7 mouse cellular contexts compared by ENCODE assay signal in genomic region chr7:87411373-87411772, GRCm38 (mm10).
DNase-seq lines count a peak whose midpoint lies in the region; ATAC-seq and TF ChIP-seq lines count a peak whose summit lies in the region.
"Not testable (repeated sequence)": the region's sequence is repeated elsewhere in the genome, so short reads cannot be mapped to it uniquely, and the experiment has no call there.

No protein-coding gene starts in this region.

- not testable (repeated sequence) for TF ChIP-seq POLR2A in lung, adult 2 months (IDR thresholded peaks at IDR 0.05; ENCODE audit: borderline replicate concordance, extremely low read depth, low read depth, low read length)

- H3K4me1 ChIP-seq in heart, postnatal 0 days (ENCODE audit: control insufficient read depth, insufficient read depth); lung, adult 2 months (ENCODE audit: control insufficient read depth, insufficient read depth, low read length): not testable (repeated sequence)

- not testable (repeated sequence) for H3K9me3 ChIP-seq in heart, postnatal 0 days (replicated peaks; ENCODE audit: control insufficient read depth, low read length)

- not testable (repeated sequence) for H3K9ac ChIP-seq in heart, postnatal 0 days (replicated peaks; ENCODE audit: low read depth, low read length)

- TF ChIP-seq EP300 in heart, postnatal 0 days (IDR thresholded peaks at IDR 0.05; ENCODE audit: low read depth): not testable (repeated sequence)

- not testable (repeated sequence) for H3K4me3 ChIP-seq in heart, postnatal 0 days (ENCODE audit: low read depth, low read length); lung, adult 2 months (replicated peaks; ENCODE audit: extremely low read depth, low read depth, low read length)

- H3K27ac ChIP-seq in heart, postnatal 0 days (ENCODE audit: low read depth): not testable (repeated sequence)

- H3K4me2 ChIP-seq in heart, postnatal 0 days (ENCODE audit: low read depth, low read length): not testable (repeated sequence)

- peak; percentile 66 for DNase-seq in ES-CJ7 (ENCODE audit: low read depth, low spot score)
- peak; percentile 20 for DNase-seq in adrenal gland, postnatal 10 days
- DNase-seq in embryo, embryonic 10 days (ENCODE audit: low spot score): peak; percentile 4
- DNase-seq in heart, postnatal 0 days (ENCODE audit: low spot score); lung, adult 2 months: not testable (repeated sequence)
- peak; percentile 23 for DNase-seq in kidney, postnatal 14 days
- peak; percentile 3 for DNase-seq in ovary, postnatal 14 days (ENCODE audit: low spot score)

- TF ChIP-seq CTCF in heart, postnatal 0 days (IDR thresholded peaks at IDR 0.05; ENCODE audit: low read depth): peak; percentile 54
- TF ChIP-seq CTCF in lung, adult 2 months (IDR thresholded peaks at IDR 0.05; ENCODE audit: insufficient read depth, low read length): peak; percentile 37; the same call in 1 of the 2 replicates

- ATAC-seq in heart, postnatal 0 days (ENCODE audit: insufficient read depth, low read depth): not testable (repeated sequence)

- H3K27me3 ChIP-seq in heart, postnatal 0 days (ENCODE audit: control insufficient read depth, insufficient read depth, low read length): not testable (repeated sequence)

- WGBS in heart, postnatal 0 days: 7% methylated on average over 4 of the region's 4 CpGs
- 14% methylated on average over 4 of the region's 4 CpGs for WGBS in lung, adult 2 months

- H3K36me3 ChIP-seq in heart, postnatal 0 days (replicated peaks; ENCODE audit: control insufficient read depth, insufficient read depth, low read length): not testable (repeated sequence)
